Mouse (Mus musculus): ENCODE results near the gene Misp.

The Misp gene

GRCm38 (mm10) chr10:79877757-79878156, 57.0 kb downstream of the Misp start:
- no peak for DNase-seq

- DNase-seq, result no peak
These were observed 58.7 kb downstream of the Misp start for GRCm38 (mm10) chr10:79879527-79879926.

All from thymus, postnatal 36 days (tissue).